Mouse (Mus musculus): ENCODE results near the gene Ttc22.

GRCm38 (mm10) chr4:106622030-106622493, at the start of gene Ttc22:
- no peak for TF ChIP-seq CTCF (IDR thresholded peaks at IDR 0.05 in 2 of 3, conservative IDR thresholded peaks at IDR 0.05 in 1 of 3; ENCODE audit: control insufficient read depth in 1 of 3, insufficient read depth in 1 of 3, low read depth in 2 of 3, low read length in 3 of 3, poor library complexity in 1 of 3, severe bottlenecking in 1 of 3)
- TF ChIP-seq MEF2A (IDR thresholded peaks at IDR 0.05; ENCODE audit: extremely low read depth, insufficient replicate concordance, low read depth, low read length, poor library complexity, severe bottlenecking), result no peak
- no peak for TF ChIP-seq MAFK (IDR thresholded peaks at IDR 0.05; ENCODE audit: borderline replicate concordance, low read depth, low read length)

All from MEL (cell line).